Mouse (Mus musculus): ENCODE data around the gene Arhgap25.
"Not testable (repeated sequence)": the region's sequence is repeated elsewhere in the genome, so short reads cannot be mapped to it uniquely, and the experiment has no call there.

Gene Arhgap25

GRCm38 (mm10) chr6:87532953-87533710 lies at the start of gene Arhgap25:
Gene Arhgap25 (minus strand): TSS chr6:87533259.
- DNase-seq, result peak in 1 of 2 experiments; percentile 3

GRCm38 (mm10) chr6:87582456-87582855 lies 49.4 kb upstream of the Arhgap25 start:
- DNase-seq, result no peak

GRCm38 (mm10) chr6:87581581-87581980 lies 48.5 kb upstream of the Arhgap25 start:
- DNase-seq, result no peak

- no peak for DNase-seq
Observed at GRCm38 (mm10) chr6:87581071-87581470, 48.0 kb upstream of the Arhgap25 start.

GRCm38 (mm10) chr6:87578247-87578646 lies 45.2 kb upstream of the Arhgap25 start:
- DNase-seq, result no peak

- no peak for DNase-seq
Observed at GRCm38 (mm10) chr6:87576648-87577330, 43.7 kb upstream of the Arhgap25 start.

GRCm38 (mm10) chr6:87571863-87572262 lies 38.8 kb upstream of the Arhgap25 start:
- DNase-seq, result not testable (repeated sequence)

- DNase-seq, result no peak
Observed at GRCm38 (mm10) chr6:87567686-87568593, 34.9 kb upstream of the Arhgap25 start.

- no peak for DNase-seq
Observed at GRCm38 (mm10) chr6:87565166-87565565, 32.1 kb upstream of the Arhgap25 start.

GRCm38 (mm10) chr6:87564356-87564755 lies 31.3 kb upstream of the Arhgap25 start:
- DNase-seq, result no peak

GRCm38 (mm10) chr6:87553724-87554123 lies 20.7 kb upstream of the Arhgap25 start:
- no peak for DNase-seq

- no peak for DNase-seq
Observed at GRCm38 (mm10) chr6:87552054-87552807, 19.2 kb upstream of the Arhgap25 start.

GRCm38 (mm10) chr6:87547836-87548235 lies 14.8 kb upstream of the Arhgap25 start:
- DNase-seq, result no peak

GRCm38 (mm10) chr6:87547431-87547830 lies 14.4 kb upstream of the Arhgap25 start:
- DNase-seq, result no peak

GRCm38 (mm10) chr6:87545331-87546217 lies 12.5 kb upstream of the Arhgap25 start:
- no peak for DNase-seq

GRCm38 (mm10) chr6:87542027-87542426 lies 9.0 kb upstream of the Arhgap25 start:
- DNase-seq, result no peak

- no peak for DNase-seq
Observed at GRCm38 (mm10) chr6:87541171-87541571, 8.1 kb upstream of the Arhgap25 start.

GRCm38 (mm10) chr6:87538376-87539270 lies 5.6 kb upstream of the Arhgap25 start:
- DNase-seq, result no peak

GRCm38 (mm10) chr6:87537678-87538077 lies 4.6 kb upstream of the Arhgap25 start:
- DNase-seq, result no peak

- no peak for DNase-seq
Observed at GRCm38 (mm10) chr6:87536270-87536669, 3.2 kb upstream of the Arhgap25 start.
